Mouse (Mus musculus) limb, embryonic 14.5 days (tissue): ENCODE results near the gene Dtx2. TPM values are rescaled to one million over a fixed set of nuclear protein-coding genes. Genes with fewer than 3 reads are reported as not detected.
A peak's percentile ranks its signal among the peaks of the same experiment; 100 is the strongest.

Source experiments
- ATAC-seq: fragments of 200-750 bp; cut with Nextera tagmentation; 2 replicates; pipeline ENCODE4 v1.8.0; 2017; ENCODE audit warnings: low read depth, moderate number of reproducible peaks, moderate TSS enrichment; ENCODE audit not compliant: low FRiP score
- DNase-seq: peaks from one replicate; pipeline ENCODE4 v3.0.0-alpha.2; 2015; ENCODE audit warnings: low spot score
- H3K27ac ChIP-seq: fragments of 300-500 bp; sonication (generic); replicated peaks from 2 replicates; pipeline ENCODE4 v1.5.1; 2014; ENCODE audit warnings: low read depth, mild to moderate bottlenecking, low read length, moderate library complexity, mixed read lengths
- H3K27me3 ChIP-seq: fragments of 300-500 bp; sonication (generic); 2 replicates; pipeline ENCODE4 v1.6.1; 2014; ENCODE audit warnings: low read length, mixed read lengths; ENCODE audit not compliant: control insufficient read depth, insufficient read depth
- H3K36me3 ChIP-seq: fragments of 300-500 bp; sonication (generic); 2 replicates; pipeline ENCODE4 v1.6.1; 2014; ENCODE audit warnings: mild to moderate bottlenecking, low read length, moderate library complexity, mixed read lengths; ENCODE audit not compliant: control insufficient read depth, insufficient read depth
- H3K4me1 ChIP-seq: fragments of 300-500 bp; sonication (generic); 2 replicates; pipeline ENCODE4 v1.6.1; 2014; ENCODE audit warnings: antibody characterized with exemption, low read length, mixed read lengths; ENCODE audit not compliant: control insufficient read depth, insufficient read depth
- H3K4me2 ChIP-seq: fragments of 300-500 bp; sonication (generic); replicated peaks from 2 replicates; pipeline ENCODE4 v1.6.1; 2014; ENCODE audit warnings: low read depth, mild to moderate bottlenecking, low read length, moderate library complexity; ENCODE audit not compliant: severe bottlenecking
- H3K4me3 ChIP-seq: fragments of 300-500 bp; sonication (generic); replicated peaks from 2 replicates; pipeline ENCODE4 v1.5.1; 2014; ENCODE audit warnings: low read length
- H3K9ac ChIP-seq: fragments of 300-500 bp; sonication (generic); 2 replicates; pipeline ENCODE4 v1.6.1; 2014; ENCODE audit warnings: mild to moderate bottlenecking, low read depth, low read length, moderate library complexity; ENCODE audit not compliant: severe bottlenecking
- H3K9me3 ChIP-seq: fragments of 300-500 bp; sonication (generic); 2 replicates; pipeline ENCODE4 v1.6.1; 2016; ENCODE audit warnings: low read length; ENCODE audit not compliant: control insufficient read depth
- POLR2A ChIP-seq: fragments of 200-500 bp; IDR thresholded peaks from 2 replicates; pipeline ENCODE4 v1.8.0; 2012; ENCODE audit warnings: inconsistent platforms, mild to moderate bottlenecking, moderate library complexity, borderline replicate concordance; ENCODE audit not compliant: insufficient read depth, insufficient read length; ENCODE audit errors: extremely low read depth
- WGBS: fragments of 180-500 bp; shearing (Covaris S2); extraction: QIAGEN DNeasy Blood & Tissue Kit; methylation state at CpG from one replicate; pipeline ENCODE4 v1.1.7; 2014; 5-methylcytosine and 5-hydroxymethylcytosine counted together
- polyA plus RNA-seq, 2 experiments: library from polyadenylated mRNA; depleted of rRNA in 1 of 2; stranded (reverse) in 1 of 2; unstranded in 1 of 2; fragments of >200 nt; fragmentation: Nextera tagmentation in 1 of 2; extraction: Ambion mirVana in 1 of 2; gene quantifications; 2 replicates each; pipeline versions ENCODE4 v1.2.1 to v1.2.3; 2012 to 2014

Dtx2 gene
- polyA plus RNA-seq, 2 experiments = 28.5 to 29.5 TPM

- no peak overlapping the region for H3K27ac ChIP-seq
- ATAC-seq (no peak), DNase-seq (no peak)
- WGBS = 64% methylated on average over 6 of the region's 6 CpGs
- no peak overlapping the region for H3K9ac ChIP-seq
- no peaks in the 10 kb centered on the region for H3K36me3 ChIP-seq
- H3K4me3 ChIP-seq = no peak overlapping the region
- no peak for TF ChIP-seq POLR2A
- no peak overlapping the region for H3K4me2 ChIP-seq
- H3K4me1 ChIP-seq = peaks cover 12% of the 10 kb centered on the region
- H3K27me3 ChIP-seq = no peaks in the 10 kb centered on the region
- no peaks in the 10 kb centered on the region for H3K9me3 ChIP-seq
Measured at GRCm38 (mm10) chr5:136049926-136050325, 55.3 kb downstream of the Dtx2 start.

GRCm38 (mm10) chr5:136051231-136052085, 56.9 kb downstream of the Dtx2 start:
- 20% methylated on average over 10 of the region's 10 CpGs for WGBS
- ATAC-seq = peak; percentile 79
- H3K27ac ChIP-seq = peak overlapping the region; percentile 65

DNA sequence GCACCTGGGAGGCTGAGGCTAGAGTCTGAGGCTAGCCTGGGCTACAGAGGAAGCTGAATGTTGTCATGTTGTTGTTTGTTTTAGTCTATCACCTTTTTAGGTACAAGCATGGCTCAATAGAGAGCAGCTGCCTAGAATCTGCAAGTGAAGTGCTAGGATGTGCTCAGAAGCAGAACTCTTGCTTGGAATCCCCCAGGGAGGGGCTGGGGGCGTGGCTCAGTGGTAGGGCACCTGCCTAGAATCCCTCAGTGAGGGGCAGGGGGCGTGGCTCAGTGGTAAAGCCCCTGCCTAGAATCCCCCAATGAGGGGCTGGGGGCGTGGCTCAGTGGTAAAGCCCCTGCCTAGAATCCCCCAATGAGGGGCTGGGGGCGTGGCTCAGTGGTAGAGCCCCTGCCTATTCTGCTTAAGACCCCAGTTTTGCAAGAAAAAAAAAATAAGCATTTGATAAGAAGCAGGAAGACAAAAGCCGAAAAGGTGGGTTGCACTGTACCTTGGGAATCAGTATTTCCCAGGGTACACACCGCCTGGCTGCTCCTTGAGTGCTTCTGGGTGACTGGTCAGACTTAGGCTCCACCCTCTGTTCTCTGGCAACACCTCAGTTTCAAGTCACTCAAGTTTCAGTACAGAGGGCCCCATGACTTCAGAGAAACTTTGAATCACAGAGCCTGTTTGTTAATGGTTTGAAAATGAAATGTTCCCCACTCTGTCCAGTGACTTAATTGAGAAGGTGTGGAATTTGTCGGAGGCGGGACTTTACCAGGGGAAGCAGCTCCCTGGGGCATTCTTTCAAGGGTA, 58.5 kb downstream of the Dtx2 start:
- ATAC-seq (no peak), DNase-seq (no peak)
- Histone ChIP-seq H3K27ac (no peak overlapping the region), H3K4me1 (peaks cover 12% of the 10 kb centered on the region), H3K36me3 (no peaks in the 10 kb centered on the region), H3K4me3 (no peak overlapping the region), H3K9me3 (no peaks in the 10 kb centered on the region), H3K4me2 (no peak overlapping the region), H3K27me3 (no peaks in the 10 kb centered on the region), H3K9ac (no peak overlapping the region)
- 74% methylated on average over 8 of the region's 8 CpGs for WGBS
- TF ChIP-seq POLR2A = no peak

More at GRCm38 (mm10) chr5:136051231-136052085, 56.9 kb downstream of the Dtx2 start:
- peaks cover 12% of the 10 kb centered on the region for H3K4me1 ChIP-seq
- peak; percentile 74 for DNase-seq
- H3K36me3 ChIP-seq = no peaks in the 10 kb centered on the region
- H3K9me3 ChIP-seq = no peaks in the 10 kb centered on the region
- no peak overlapping the region for H3K4me3 ChIP-seq
- no peaks in the 10 kb centered on the region for H3K27me3 ChIP-seq
- H3K4me2 ChIP-seq = no peak overlapping the region
- no peak for TF ChIP-seq POLR2A
- 0 out of 2 replicates have a peak overlapping the region, but pooled peaks have one; percentile 16 for H3K9ac ChIP-seq

GRCm38 (mm10) chr5:136054301-136055077, 59.9 kb downstream of the Dtx2 start, which contains the start of gene Upk3bl:
TSS of gene Upk3bl (plus strand) at chr5:136054492.
- Histone ChIP-seq H3K4me2 (no peak within 1 kb of the TSS), H3K27me3 (no peaks in the 10 kb centered on the region), H3K4me3 (no peak within 1 kb of the TSS), H3K36me3 (no peaks in the 10 kb centered on the region), H3K9ac (no peak within 1 kb of the TSS), H3K9me3 (no peaks in the 10 kb centered on the region), H3K4me1 (peaks cover 12% of the 10 kb centered on the region), H3K27ac (no peak within 1 kb of the TSS)
- DNase-seq (no peak), ATAC-seq (no peak)
- 87% methylated on average over 11 of the region's 11 CpGs for WGBS
- TF ChIP-seq POLR2A = no peak

GRCm38 (mm10) chr5:136056062-136056461, 61.5 kb downstream of the Dtx2 start:
- DNase-seq = no peak
- Histone ChIP-seq H3K27ac (no peak overlapping the region), H3K27me3 (no peaks in the 10 kb centered on the region), H3K36me3 (no peaks in the 10 kb centered on the region), H3K9ac (no peak overlapping the region), H3K4me1 (peaks cover 12% of the 10 kb centered on the region), H3K9me3 (no peaks in the 10 kb centered on the region), H3K4me2 (no peak overlapping the region), H3K4me3 (no peak overlapping the region)
- 29% methylated on average over 4 of the region's 4 CpGs for WGBS
- ATAC-seq = no peak
- TF ChIP-seq POLR2A = no peak
